Mouse (Mus musculus) left cerebral cortex, postnatal 10 days (tissue): ENCODE measurements around the gene Trip4. TPM values are rescaled to one million over a fixed set of nuclear protein-coding genes. Genes with fewer than 3 reads are reported as not detected.

Experiments used
- DNase-seq, 2 experiments: peaks; one replicate each; pipeline ENCODE4 v3.0.0; 2021 to 2022; ENCODE audit warnings: low spot score in 2 of 2, mixed read lengths in 1 of 2; ENCODE audit errors: extremely low spot score in 1 of 2
- intact Hi-C: fragments of 180-260 bp; cut with DNase I; formaldehyde crosslinking; loops from one replicate; pipeline ENCODE4 v1.15.1; 2025
- total RNA-seq, 2 experiments: library from RNA; stranded (reverse); gene quantifications; 2 replicates each; pipeline ENCODE4 v1.2.3; 2021

The Trip4 gene
- total RNA-seq: 10 to 100 TPM; 34.8 to 37.6 TPM

- intact Hi-C loops: loop anchor here (2.0 kb wide), 1 partner anchor 96 kb away; no protein-coding TSS in a partner anchor
- peak; percentile 97 for DNase-seq
These were observed at the start of gene Trip4, which contains the start of gene Csnk1g1 for GRCm38 (mm10) chr9:65908394-65909300. TSS of gene Trip4 (minus strand) at chr9:65908794. TSS of gene Csnk1g1 (plus strand) at chr9:65908924.

GRCm38 (mm10) chr9:65951082-65951587, 42.5 kb upstream of the Trip4 start:
- intact Hi-C loops: no loop called here
- DNase-seq: peak in 1 of 2 experiments; percentile 19

- no peak for DNase-seq
- intact Hi-C loops: no loop called here
These were observed 29.0 kb upstream of the Trip4 start for GRCm38 (mm10) chr9:65937566-65937965.

GRCm38 (mm10) chr9:65929826-65930225, 21.2 kb upstream of the Trip4 start:
- intact Hi-C loops: no loop called here
- DNase-seq: no peak

GRCm38 (mm10) chr9:65928456-65928855, 19.9 kb upstream of the Trip4 start:
- intact Hi-C loops: no loop called here
- no peak for DNase-seq

GRCm38 (mm10) chr9:65917015-65917414, 8.4 kb upstream of the Trip4 start:
- intact Hi-C loops: loop anchor here (10.0 kb wide), 1 partner anchor 188 kb away; no protein-coding TSS in a partner anchor
- no peak for DNase-seq

GRCm38 (mm10) chr9:65913976-65914375, 5.4 kb upstream of the Trip4 start:
- DNase-seq: no peak
- intact Hi-C loops: loop anchor here (10.0 kb wide), 1 partner anchor 191 kb away; no protein-coding TSS in a partner anchor

- DNase-seq: no peak
- intact Hi-C loops: loop anchor here (2.0 to 10.0 kb wide), 2 partner anchors 95 to 195 kb away; no protein-coding TSS in a partner anchor
These were observed 1.2 kb upstream of the Trip4 start for GRCm38 (mm10) chr9:65909837-65910236.

- DNase-seq: peak; percentile 27 to 86
- intact Hi-C loops: loop anchor here (2.0 kb wide), 1 partner anchor 95 kb away; no protein-coding TSS in a partner anchor
These were observed 757 bp upstream of the Trip4 start for GRCm38 (mm10) chr9:65909301-65909801.

GRCm38 (mm10) chr9:65903419-65903818, 5.2 kb downstream of the Trip4 start:
- intact Hi-C loops: no loop called here
- no peak for DNase-seq

- DNase-seq: no peak
- intact Hi-C loops: no loop called here
These were observed 5.7 kb downstream of the Trip4 start for GRCm38 (mm10) chr9:65902879-65903278.

- intact Hi-C loops: no loop called here
- DNase-seq: no peak
These were observed 11.6 kb downstream of the Trip4 start for GRCm38 (mm10) chr9:65896977-65897376.

- intact Hi-C loops: no loop called here
- DNase-seq: no peak
These were observed 17.5 kb downstream of the Trip4 start for GRCm38 (mm10) chr9:65891126-65891525.

GRCm38 (mm10) chr9:65890143-65890628, 18.4 kb downstream of the Trip4 start, which contains the start of gene Pclaf:
TSS of gene Pclaf (plus strand) at chr9:65890237.
- peak; percentile 61 to 80 for DNase-seq
- intact Hi-C loops: no loop called here

GRCm38 (mm10) chr9:65884564-65885315, 23.9 kb downstream of the Trip4 start:
- DNase-seq: peak; percentile 86 to 94
- intact Hi-C loops: no loop called here

GRCm38 (mm10) chr9:65859656-65860055, 48.9 kb downstream of the Trip4 start:
- no peak for DNase-seq
- intact Hi-C loops: no loop called here

- no peak for DNase-seq
- intact Hi-C loops: loop anchor here (2.0 to 5.0 kb wide), 3 partner anchors 155 to 243 kb away; partner anchors contain the start of gene Oaz2
These were observed 58.4 kb downstream of the Trip4 start for GRCm38 (mm10) chr9:65850203-65850602.

- DNase-seq: peak in 1 of 2 experiments; percentile 40
- intact Hi-C loops: no loop called here
These were observed 60.4 kb downstream of the Trip4 start for GRCm38 (mm10) chr9:65848154-65848553.
